Mouse (Mus musculus) gonadal fat pad, adult 2 months (tissue): ENCODE data around the gene Tescl. TPM values are rescaled to one million over a fixed set of nuclear protein-coding genes. Genes with fewer than 3 reads are reported as not detected.

Experiments used
- DNase-seq: peaks from one replicate; pipeline ENCODE4 v3.0.0-alpha.2; 2012; ENCODE audit warnings: low read depth
- polyA plus RNA-seq: library from polyadenylated mRNA; depleted of rRNA; stranded (reverse); fragments of >200 nt; gene quantifications from 2 replicates; pipeline ENCODE4 v1.2.3, GENCODE M21; 2012; rRNA removed

The Tescl gene
- polyA plus RNA-seq, 1 experiment: 1.5 TPM

GRCm38 (mm10) chr7:24299823-24300481 lies 33.8 kb downstream of the Tescl start:
- no peak for DNase-seq

- no peak for DNase-seq
Measured at GRCm38 (mm10) chr7:24298973-24299708, 34.6 kb downstream of the Tescl start.

GRCm38 (mm10) chr7:24298635-24298972 lies 35.1 kb downstream of the Tescl start:
- DNase-seq: no peak

GRCm38 (mm10) chr7:24297361-24298095 lies 36.2 kb downstream of the Tescl start:
- DNase-seq: no peak

- no peak for DNase-seq
Measured at GRCm38 (mm10) chr7:24296386-24296785, 37.4 kb downstream of the Tescl start.

- DNase-seq: no peak
Measured at GRCm38 (mm10) chr7:24295376-24295775, 38.4 kb downstream of the Tescl start.

- DNase-seq: no peak
Measured at GRCm38 (mm10) chr7:24294763-24295162, 39.0 kb downstream of the Tescl start.

GRCm38 (mm10) chr7:24293061-24293851 lies 40.5 kb downstream of the Tescl start:
- DNase-seq: no peak

GRCm38 (mm10) chr7:24291387-24292090 lies 42.2 kb downstream of the Tescl start:
- no peak for DNase-seq

GRCm38 (mm10) chr7:24290106-24290693 lies 43.5 kb downstream of the Tescl start:
- DNase-seq: no peak

- no peak for DNase-seq
Measured at GRCm38 (mm10) chr7:24288512-24288911, 45.2 kb downstream of the Tescl start.

- no peak for DNase-seq
Measured at GRCm38 (mm10) chr7:24287670-24288069, 46.1 kb downstream of the Tescl start.

GRCm38 (mm10) chr7:24286916-24287315 lies 46.8 kb downstream of the Tescl start:
- DNase-seq: no peak

GRCm38 (mm10) chr7:24286090-24286489 lies 47.6 kb downstream of the Tescl start:
- no peak for DNase-seq

Other genes starting within 250 kb of the Tescl start
- 2.6 TPM in 2 replicates for gene Zfp112, start 221.6 kb downstream of the Tescl start, polyA plus RNA-seq
- gene Zfp235, start 199.8 kb downstream of the Tescl start, polyA plus RNA-seq: 6.0 and 6.7 TPM in 2 replicates
- 0.18 and 0.27 TPM in 2 replicates for gene Zfp114, start 158.9 kb downstream of the Tescl start, polyA plus RNA-seq
- 3.0 and 3.6 TPM in 2 replicates for gene Zfp111, start 122.5 kb downstream of the Tescl start, polyA plus RNA-seq
- 1.6 TPM in 2 replicates for gene Zfp109, start 96.4 kb downstream of the Tescl start, polyA plus RNA-seq
- 1.8 and 1.9 TPM in 2 replicates for gene Zfp108, start 79.1 kb downstream of the Tescl start, polyA plus RNA-seq
- 2.4 and 3.2 TPM in 2 replicates for gene Zfp93, start 63.5 kb downstream of the Tescl start, polyA plus RNA-seq
- gene Zfp61, start 32.7 kb downstream of the Tescl start, polyA plus RNA-seq: 9.0 and 9.8 TPM in 2 replicates
- gene Zfp94, start 17.3 kb downstream of the Tescl start, polyA plus RNA-seq: 7.2 and 7.4 TPM in 2 replicates
- 0.04 TPM in 1 of 2 replicates, not detected in the other for gene Lypd5, start 15.3 kb upstream of the Tescl start, polyA plus RNA-seq
- gene Kcnn4, start 36.3 kb upstream of the Tescl start, polyA plus RNA-seq: 7.3 and 10.2 TPM in 2 replicates
- gene Smg9, start 65.7 kb upstream of the Tescl start, polyA plus RNA-seq: 51.5 and 58.6 TPM in 2 replicates
- 7.9 and 10.0 TPM in 2 replicates for gene Irgc1, start 118.4 kb upstream of the Tescl start, polyA plus RNA-seq
- gene Plaur, start 128.5 kb upstream of the Tescl start, polyA plus RNA-seq: 7.1 and 11.3 TPM in 2 replicates
- 3.0 and 5.7 TPM in 2 replicates for gene Cadm4, start 148.1 kb upstream of the Tescl start, polyA plus RNA-seq
- gene Zfp428, start 173.1 kb upstream of the Tescl start, polyA plus RNA-seq: 5.2 and 6.6 TPM in 2 replicates
- 0.35 and 0.72 TPM in 2 replicates for gene AC161166.1, start 178.5 kb upstream of the Tescl start, polyA plus RNA-seq
- 16.0 TPM in 2 replicates for gene Irgq, start 196.8 kb upstream of the Tescl start, polyA plus RNA-seq
- gene Pinlyp, start 212.2 kb upstream of the Tescl start, polyA plus RNA-seq: 0.32 and 0.41 TPM in 2 replicates
- gene Xrcc1, start 212.4 kb upstream of the Tescl start, polyA plus RNA-seq: 39.2 and 43.6 TPM in 2 replicates